13 mouse cellular contexts compared by ENCODE assay signal in the genomic region with DNA sequence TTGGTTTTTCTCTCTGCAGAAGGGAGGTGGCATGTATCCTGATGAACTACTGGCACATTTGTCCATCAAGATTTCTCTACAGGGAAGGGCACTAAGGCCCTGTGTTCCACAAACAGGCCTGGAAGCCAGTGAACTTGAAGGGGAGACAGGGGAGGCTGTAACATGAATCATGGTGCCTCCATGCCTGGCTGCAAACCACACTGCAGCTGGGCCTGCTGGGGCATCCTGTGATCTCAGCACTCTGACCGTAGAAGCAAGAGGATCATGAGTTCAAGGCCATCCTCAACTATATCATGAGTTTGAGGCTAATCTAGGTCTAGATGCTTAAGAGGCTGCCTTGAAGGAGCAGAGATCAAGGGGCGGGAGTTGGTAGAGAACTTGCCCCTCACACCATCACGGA.
"Had no signal": no experiment of that assay in that cellular context is flagged by ENCODE, and none has a peak within 500 bp of the region (broad histone marks: within the 10 kb centered on the region; RNA-seq: fewer than 3 reads in every experiment).

No protein-coding gene starts in this region.

- DNase-seq: kidney, adult 2 months; kidney, postnatal 14 days; lung, embryonic 14.5 days; lung, postnatal 10 days; lung, postnatal 4 days had no signal

- H3K4me3 ChIP-seq: kidney, embryonic 15.5 days; left cerebral cortex, adult 2 months; limb, embryonic 15.5 days; midbrain, embryonic 13.5 days; myocyte; neural tube, embryonic 12.5 days had no signal

- H3K9ac ChIP-seq: kidney, embryonic 15.5 days; limb, embryonic 15.5 days; liver, embryonic 14.5 days; lung, embryonic 14.5 days; midbrain, embryonic 13.5 days; neural tube, embryonic 12.5 days had no signal

- H3K27ac ChIP-seq: left cerebral cortex, adult 2 months; limb, embryonic 15.5 days; liver, embryonic 14.5 days; midbrain, embryonic 13.5 days; neural tube, embryonic 12.5 days had no signal

- H3K9me3 ChIP-seq: kidney, embryonic 15.5 days; limb, embryonic 15.5 days; midbrain, embryonic 13.5 days; neural tube, embryonic 12.5 days had no signal

- H3K4me2 ChIP-seq: kidney, embryonic 15.5 days; limb, embryonic 15.5 days; lung, embryonic 14.5 days; midbrain, embryonic 13.5 days; neural tube, embryonic 12.5 days had no signal

- H3K27me3 ChIP-seq: kidney, embryonic 15.5 days; limb, embryonic 15.5 days; midbrain, embryonic 13.5 days; neural tube, embryonic 12.5 days had no signal

- ATAC-seq: intestine, embryonic 16.5 days; midbrain, embryonic 13.5 days had no signal
